Mouse (Mus musculus) hindbrain, postnatal 0 days (tissue): Measurements from ENCODE around the gene Psd. TPM values are rescaled to one million over a fixed set of nuclear protein-coding genes. Genes with fewer than 3 reads are reported as not detected.
A peak's percentile ranks its signal among the peaks of the same experiment; 100 is the strongest.

Experiments used
- ATAC-seq: fragments of 200-750 bp; cut with Nextera tagmentation; 2 replicates; pipeline ENCODE4 v1.8.0; 2017; ENCODE audit warnings: mild to moderate bottlenecking, moderate TSS enrichment, moderate library complexity
- DNase-seq: peaks from one replicate; pipeline ENCODE4 v3.0.0-alpha.2; 2015; ENCODE audit warnings: low spot score
- H3K27ac ChIP-seq: fragments of 300-500 bp; sonication (generic); 2 replicates; pipeline ENCODE4 v1.5.1; 2014; ENCODE audit warnings: mild to moderate bottlenecking
- H3K27me3 ChIP-seq: fragments of 300-500 bp; sonication (generic); 2 replicates; pipeline ENCODE4 v1.6.1; 2014; ENCODE audit warnings: low read length, mixed read lengths; ENCODE audit not compliant: insufficient read depth
- H3K36me3 ChIP-seq: fragments of 300-500 bp; sonication (generic); 2 replicates; pipeline ENCODE4 v1.6.1; 2014; ENCODE audit warnings: low read length, mixed read lengths; ENCODE audit not compliant: insufficient read depth
- H3K4me1 ChIP-seq: fragments of 300-500 bp; sonication (generic); 2 replicates; pipeline ENCODE4 v1.6.1; 2014; ENCODE audit warnings: antibody characterized with exemption, low read length, mixed read lengths; ENCODE audit not compliant: insufficient read depth
- H3K4me2 ChIP-seq: fragments of 300-500 bp; sonication (generic); 2 replicates; pipeline ENCODE4 v1.6.1; 2014; ENCODE audit warnings: low read depth, mild to moderate bottlenecking, low read length, moderate library complexity, mixed read lengths
- H3K4me3 ChIP-seq: fragments of 300-500 bp; sonication (generic); 2 replicates; pipeline ENCODE4 v1.5.1; 2014; ENCODE audit warnings: low read length
- H3K9ac ChIP-seq: fragments of 300-500 bp; sonication (generic); replicated peaks from 2 replicates; pipeline ENCODE4 v1.6.1; 2014; ENCODE audit warnings: mild to moderate bottlenecking, low read length, moderate library complexity, mixed read lengths
- H3K9me3 ChIP-seq: fragments of 300-500 bp; sonication (generic); 2 replicates; pipeline ENCODE4 v1.6.1; 2016; ENCODE audit warnings: low read length, mixed read lengths
- CTCF ChIP-seq: IDR thresholded peaks from 2 replicates; pipeline ENCODE4 v1.5.1; 2016; ENCODE audit warnings: antibody characterized with exemption, control low read depth, low read depth
- WGBS: fragments of 180-500 bp; shearing (Covaris S2); extraction: QIAGEN DNeasy Blood & Tissue Kit; methylation state at CpG from one replicate; pipeline ENCODE4 v1.1.7; 2014; 5-methylcytosine and 5-hydroxymethylcytosine counted together
- polyA plus RNA-seq: library from polyadenylated mRNA; unstranded; fragments of >200 nt; fragmentation: Nextera tagmentation; extraction: Ambion mirVana; gene quantifications from 2 replicates; pipeline ENCODE4 v1.2.1, GENCODE M21; 2015
- total RNA-seq: library from RNA; depleted of rRNA; stranded (reverse); fragments of >200 nt; gene quantifications from 2 replicates; pipeline ENCODE4 v1.2.3, GENCODE M21; 2014

Gene Psd
- total and polyA plus RNA-seq, 2 experiments from 2014 or later: 123 to 380 TPM

DNA sequence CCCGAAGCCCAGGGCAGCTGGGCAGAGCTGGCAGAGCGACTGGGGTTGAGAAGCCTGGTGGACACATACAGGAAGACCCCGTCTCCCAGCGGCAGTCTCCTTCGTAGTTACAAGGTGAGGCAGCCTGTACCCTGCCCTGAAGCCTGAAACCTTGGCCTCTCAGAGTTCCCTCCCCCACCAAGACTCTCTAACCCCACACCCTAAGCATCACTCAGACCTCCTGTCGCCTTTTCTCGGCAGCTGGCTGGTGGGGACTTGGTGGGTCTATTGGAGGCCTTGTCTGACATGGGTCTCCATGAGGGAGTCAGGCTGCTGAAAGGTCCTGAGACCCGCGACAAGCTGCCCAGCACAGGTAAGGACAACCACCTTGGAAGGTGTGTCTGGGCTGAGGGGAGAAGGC lies 15.6 kb downstream of the Psd start:
- 90% methylated on average over 9 of the region's 9 CpGs for WGBS
- no peak for DNase-seq
- Histone ChIP-seq H3K36me3 (peaks cover 23% of the 10 kb centered on the region; the same call in 1 of the 2 replicates), H3K27me3 (0 out of 2 replicates have a peak, but pooled peaks cover 2% of the 10 kb centered on the region), H3K4me3 (no peak overlapping the region), H3K27ac (no peak overlapping the region), H3K9me3 (no peaks in the 10 kb centered on the region), H3K9ac (no peak overlapping the region), H3K4me1 (no peaks in the 10 kb centered on the region), H3K4me2 (no peak overlapping the region)
- TF ChIP-seq CTCF: no peak
- ATAC-seq: no peak

- ATAC-seq (no peak), DNase-seq (no peak)
- Histone ChIP-seq H3K9me3 (no peaks in the 10 kb centered on the region), H3K27me3 (0 out of 2 replicates have a peak, but pooled peaks cover under 1% of the 10 kb centered on the region), H3K4me1 (no peaks in the 10 kb centered on the region), H3K4me3 (no peak overlapping the region), H3K9ac (no peak overlapping the region), H3K36me3 (peaks cover 23% of the 10 kb centered on the region; the same call in 1 of the 2 replicates), H3K4me2 (no peak overlapping the region), H3K27ac (no peak overlapping the region)
- 87% methylated on average over 12 of the region's 12 CpGs for WGBS
- TF ChIP-seq CTCF: no peak
Observed at GRCm38 (mm10) chr19:46310312-46310865, 16.6 kb downstream of the Psd start.

DNA sequence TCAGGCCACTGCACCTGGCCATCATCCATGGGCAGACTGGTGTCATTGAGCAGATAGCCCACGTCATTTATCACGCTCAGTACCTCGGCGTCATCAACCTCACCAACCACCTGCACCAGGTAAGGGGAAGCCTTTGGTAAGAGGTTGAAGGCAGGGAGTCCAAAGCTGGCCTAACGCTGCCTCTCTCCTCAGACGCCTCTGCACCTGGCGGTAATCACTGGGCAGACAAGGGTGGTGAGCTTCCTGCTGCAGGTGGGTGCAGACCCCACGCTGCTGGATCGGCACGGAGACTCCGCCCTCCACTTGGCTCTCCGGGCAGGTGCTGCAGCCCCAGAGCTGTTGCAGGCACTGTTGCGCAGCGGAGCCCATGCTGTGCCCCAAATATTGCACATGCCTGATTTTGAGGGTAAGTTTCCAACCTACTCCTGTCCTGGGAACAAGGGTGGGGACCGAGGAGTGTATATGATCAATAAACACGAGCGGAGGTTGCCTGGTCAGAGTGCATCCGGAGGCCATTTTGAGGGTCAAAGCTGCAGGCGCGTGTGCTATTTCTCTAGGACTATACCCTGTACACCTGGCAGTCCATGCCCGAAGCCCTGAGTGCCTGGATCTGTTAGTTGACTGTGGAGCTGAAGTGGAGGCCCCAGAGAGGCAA lies 17.2 kb downstream of the Psd start:
- no peak for TF ChIP-seq CTCF
- Histone ChIP-seq H3K4me3 (no peak overlapping the region), H3K27me3 (0 out of 2 replicates have a peak, but pooled peaks cover 4% of the 10 kb centered on the region), H3K9ac (no peak overlapping the region), H3K4me2 (no peak overlapping the region), H3K27ac (no peak overlapping the region), H3K36me3 (peaks cover 23% of the 10 kb centered on the region; the same call in 1 of the 2 replicates), H3K4me1 (peaks cover 4% of the 10 kb centered on the region; the same call in 1 of the 2 replicates), H3K9me3 (no peaks in the 10 kb centered on the region)
- ATAC-seq: no peak
- no peak for DNase-seq
- 82% methylated on average over 21 of the region's 21 CpGs for WGBS

DNA sequence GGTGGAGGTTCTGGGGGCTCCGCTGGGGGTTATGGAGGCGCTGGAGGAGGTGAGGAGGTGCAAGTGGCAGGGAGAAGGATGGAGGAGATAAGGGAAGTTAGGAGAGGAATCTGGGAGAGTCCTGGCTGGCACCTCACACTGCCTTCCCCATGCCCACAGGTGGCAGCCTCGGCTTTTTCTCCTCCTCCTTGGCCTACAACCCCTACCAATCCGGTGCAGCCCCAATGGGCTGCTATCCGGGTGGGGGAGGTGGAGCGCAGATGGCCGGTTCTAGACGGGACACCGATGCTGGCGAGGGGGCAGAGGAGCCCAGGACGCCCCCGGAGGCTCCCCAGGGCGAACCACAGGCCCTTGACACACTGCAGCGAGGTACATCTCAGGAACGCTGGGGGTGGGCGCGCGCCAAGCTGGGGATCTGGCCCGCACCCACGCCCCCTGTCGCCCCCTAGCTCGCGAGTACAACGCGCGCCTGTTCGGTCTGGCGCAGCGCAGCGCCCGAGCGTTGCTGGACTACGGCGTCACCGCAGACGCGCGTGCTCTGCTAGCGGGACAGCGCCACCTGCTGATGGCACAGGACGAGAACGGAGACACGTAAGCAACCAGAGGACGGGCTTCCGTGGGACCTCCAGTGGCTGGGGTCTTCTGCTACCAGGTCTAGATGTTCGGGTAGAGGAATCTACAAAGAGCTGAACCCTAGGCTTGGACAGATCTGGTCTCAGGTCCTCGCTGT lies 18.1 kb downstream of the Psd start:
- no peak overlapping the region for H3K27ac ChIP-seq
- peaks cover 6% of the 10 kb centered on the region; the same call in 1 of the 2 replicates for H3K4me1 ChIP-seq
- H3K27me3 ChIP-seq: 0 out of 2 replicates have a peak, but pooled peaks cover 4% of the 10 kb centered on the region
- H3K4me3 ChIP-seq: peak overlapping the region; percentile 45
- H3K9ac ChIP-seq: peak overlapping the region; percentile 52
- ATAC-seq: peak; percentile 66
- no peaks in the 10 kb centered on the region for H3K9me3 ChIP-seq
- peak; percentile 92 for TF ChIP-seq CTCF
- WGBS: 1% methylated on average over 46 of the region's 47 CpGs
- peak; percentile 95 for DNase-seq
- peak overlapping the region; percentile 86 for H3K4me2 ChIP-seq
- peaks cover 23% of the 10 kb centered on the region; the same call in 1 of the 2 replicates for H3K36me3 ChIP-seq

- H3K4me3 ChIP-seq: peak overlapping the region; percentile 45; the same call in 1 of the 2 replicates
- H3K27ac ChIP-seq: no peak overlapping the region
- peak overlapping the region; percentile 86 for H3K4me2 ChIP-seq
- H3K4me1 ChIP-seq: peaks cover 6% of the 10 kb centered on the region; the same call in 1 of the 2 replicates
- H3K36me3 ChIP-seq: peaks cover 23% of the 10 kb centered on the region; the same call in 1 of the 2 replicates
- H3K9me3 ChIP-seq: no peaks in the 10 kb centered on the region
- DNase-seq (no peak), ATAC-seq (no peak)
- no peak overlapping the region for H3K9ac ChIP-seq
- TF ChIP-seq CTCF: no peak
- H3K27me3 ChIP-seq: 0 out of 2 replicates have a peak, but pooled peaks cover 4% of the 10 kb centered on the region
- WGBS: 64% methylated on average over 16 of the region's 16 CpGs
Observed at GRCm38 (mm10) chr19:46308303-46308702, 18.7 kb downstream of the Psd start.

GRCm38 (mm10) chr19:46307781-46308180 lies 19.2 kb downstream of the Psd start:
- TF ChIP-seq CTCF: no peak
- WGBS: 82% methylated on average over 16 of the region's 16 CpGs
- H3K27me3 ChIP-seq: 0 out of 2 replicates have a peak, but pooled peaks cover 4% of the 10 kb centered on the region
- ATAC-seq (no peak), DNase-seq (no peak)
- H3K9ac ChIP-seq: no peak overlapping the region
- no peaks in the 10 kb centered on the region for H3K9me3 ChIP-seq
- no peak overlapping the region for H3K4me3 ChIP-seq
- H3K36me3 ChIP-seq: peaks cover 17% of the 10 kb centered on the region; the same call in 1 of the 2 replicates
- H3K4me1 ChIP-seq: peaks cover 6% of the 10 kb centered on the region; the same call in 1 of the 2 replicates
- H3K27ac ChIP-seq: no peak overlapping the region
- H3K4me2 ChIP-seq: no peak overlapping the region
